Mouse (Mus musculus) left cerebral cortex, adult 18-20 months (tissue): ENCODE data around the gene Slc9a6. TPM values are rescaled to one million over a fixed set of nuclear protein-coding genes. Genes with fewer than 3 reads are reported as not detected.

ENCODE experiments used
- DNase-seq, 2 experiments: peaks; one replicate each; pipeline ENCODE4 v3.0.0; 2021 to 2022; ENCODE audit warnings: low spot score in 2 of 2, mixed read lengths in 1 of 2
- long read RNA-seq, 2 experiments: library from polyadenylated mRNA; stranded (forward); transcript quantifications; one replicate each; pipeline ENCODE4 v2.0.0; 2021
- total RNA-seq, 2 experiments: library from RNA; stranded (reverse); gene quantifications; 2 replicates each; pipeline ENCODE4 v1.2.3; 2021

Gene Slc9a6
- total RNA-seq, result 100 to 1,000 TPM; 114 TPM
- long read RNA-seq, experiment 1, full-length matches to known transcripts, result 23 of 55 reads
- long read RNA-seq, experiment 1, partial matches to known transcripts, result 9 of 55 reads
- long read RNA-seq, experiment 1, other reads (novel, unspliced or antisense), result 23 of 55 reads
- long read RNA-seq, experiment 2, full-length matches to known transcripts, result 18 of 32 reads
- long read RNA-seq, experiment 2, partial matches to known transcripts, result 3 of 32 reads
- long read RNA-seq, experiment 2, other reads (novel, unspliced or antisense), result 11 of 32 reads

GRCm38 (mm10) chrX:56609623-56610317 lies at the start of gene Slc9a6:
Gene Slc9a6, plus strand, starts transcription at chrX:56609757.
- DNase-seq, result peak; percentile 53 to 61

GRCm38 (mm10) chrX:56572465-56572864 lies 37.1 kb upstream of the Slc9a6 start:
- DNase-seq, result no peak

GRCm38 (mm10) chrX:56578200-56578599 lies 31.4 kb upstream of the Slc9a6 start:
- no peak for DNase-seq

GRCm38 (mm10) chrX:56597219-56597886 lies 12.2 kb upstream of the Slc9a6 start:
- no peak for DNase-seq

GRCm38 (mm10) chrX:56597887-56598640 lies 11.5 kb upstream of the Slc9a6 start, which contains the start of gene Mmgt1:
Gene Mmgt1, minus strand, starts transcription at chrX:56598069.
- peak; percentile 87 to 90 for DNase-seq

GRCm38 (mm10) chrX:56606536-56606935 lies 3.0 kb upstream of the Slc9a6 start:
- no peak for DNase-seq

GRCm38 (mm10) chrX:56607032-56607710 lies 2.4 kb upstream of the Slc9a6 start:
- DNase-seq, result no peak

- no peak for DNase-seq
These were observed 303 bp upstream of the Slc9a6 start for GRCm38 (mm10) chrX:56609285-56609622.

- DNase-seq, result peak in 1 of 2 experiments; percentile 3
These were observed 749 bp downstream of the Slc9a6 start for GRCm38 (mm10) chrX:56610318-56610694.

- no peak for DNase-seq
These were observed 5.7 kb downstream of the Slc9a6 start for GRCm38 (mm10) chrX:56615236-56615635.

- DNase-seq, result no peak
These were observed 26.6 kb downstream of the Slc9a6 start for GRCm38 (mm10) chrX:56636185-56636584.

- DNase-seq, result no peak
These were observed 30.5 kb downstream of the Slc9a6 start for GRCm38 (mm10) chrX:56640066-56640465.

- no peak for DNase-seq
These were observed 40.2 kb downstream of the Slc9a6 start for GRCm38 (mm10) chrX:56649549-56650354.

GRCm38 (mm10) chrX:56650355-56650652 lies 40.7 kb downstream of the Slc9a6 start:
- DNase-seq, result no peak

- DNase-seq, result no peak
These were observed 41.3 kb downstream of the Slc9a6 start for GRCm38 (mm10) chrX:56650885-56651284.

- DNase-seq, result no peak
These were observed 42.2 kb downstream of the Slc9a6 start for GRCm38 (mm10) chrX:56651738-56652137.

GRCm38 (mm10) chrX:56655686-56656085 lies 46.1 kb downstream of the Slc9a6 start:
- no peak for DNase-seq

- no peak for DNase-seq
These were observed 49.7 kb downstream of the Slc9a6 start for GRCm38 (mm10) chrX:56659286-56659685.

GRCm38 (mm10) chrX:56661143-56661542 lies 51.6 kb downstream of the Slc9a6 start:
- no peak for DNase-seq

GRCm38 (mm10) chrX:56662316-56662715 lies 52.8 kb downstream of the Slc9a6 start:
- DNase-seq, result no peak
